Mouse (Mus musculus) activated CD4-positive, CD25-positive, alpha-beta regulatory T cell, adult 4 months (primary cell): Measurements from ENCODE around the gene Pipox. TPM values are rescaled to one million over a fixed set of nuclear protein-coding genes. Genes with fewer than 3 reads are reported as not detected.

Source experiments
- ATAC-seq: one replicate; pipeline ENCODE4 v1.8.0; 2017
- polyA plus RNA-seq, 2 experiments: library from polyadenylated mRNA; unstranded; fragments of 100-300 nt; shearing (Covaris generic); gene quantifications; one replicate each; pipeline ENCODE4 v1.2.1; 2017

Pipox gene
- polyA plus RNA-seq, 2 experiments from 2014 or later: 0.52 to 1.6 TPM

DNA sequence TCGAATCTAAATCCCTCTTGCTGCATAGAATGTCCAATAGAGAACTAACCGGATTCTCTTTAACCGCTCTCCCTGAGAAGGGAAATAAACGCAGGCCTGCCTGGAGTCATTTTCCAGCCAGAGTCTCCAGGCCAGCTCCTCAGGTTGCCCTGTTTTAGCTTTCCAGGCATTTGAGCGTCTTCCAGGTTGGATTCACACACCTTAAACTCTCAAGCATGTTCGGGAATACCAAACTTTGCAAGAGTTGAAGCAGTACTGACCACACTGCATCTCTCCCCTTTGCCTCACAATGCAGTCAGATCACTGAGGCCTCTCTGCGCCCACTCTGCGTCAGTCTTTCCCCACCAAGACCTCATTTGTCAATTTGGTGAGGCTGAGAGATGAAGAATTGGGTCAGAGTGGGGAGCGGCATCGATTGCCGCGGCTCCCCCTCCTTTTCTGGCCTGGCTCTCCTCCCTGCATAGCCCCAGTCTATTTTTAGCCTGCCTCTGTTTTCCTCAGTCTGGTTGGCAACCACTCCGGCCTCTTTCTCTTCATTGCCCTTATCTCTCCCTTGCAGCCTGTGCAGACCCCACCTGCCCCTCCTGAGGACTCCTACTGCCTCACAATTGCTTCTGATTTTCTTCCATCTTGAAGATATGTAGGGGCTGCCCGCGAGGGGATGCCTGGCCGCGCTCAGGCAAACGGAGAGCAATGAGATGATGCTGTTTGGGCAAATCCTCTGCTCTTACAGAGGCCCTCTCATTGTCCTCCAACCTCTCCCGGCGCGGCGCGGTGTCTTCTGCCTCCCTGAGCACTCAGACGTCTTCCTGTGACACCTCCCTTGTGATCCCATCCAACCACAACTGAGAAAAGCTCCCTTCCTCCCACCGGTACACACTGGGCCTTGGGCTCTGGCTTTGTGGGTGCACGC lies 17.8 kb downstream of the Pipox start:
- no peak for ATAC-seq

DNA sequence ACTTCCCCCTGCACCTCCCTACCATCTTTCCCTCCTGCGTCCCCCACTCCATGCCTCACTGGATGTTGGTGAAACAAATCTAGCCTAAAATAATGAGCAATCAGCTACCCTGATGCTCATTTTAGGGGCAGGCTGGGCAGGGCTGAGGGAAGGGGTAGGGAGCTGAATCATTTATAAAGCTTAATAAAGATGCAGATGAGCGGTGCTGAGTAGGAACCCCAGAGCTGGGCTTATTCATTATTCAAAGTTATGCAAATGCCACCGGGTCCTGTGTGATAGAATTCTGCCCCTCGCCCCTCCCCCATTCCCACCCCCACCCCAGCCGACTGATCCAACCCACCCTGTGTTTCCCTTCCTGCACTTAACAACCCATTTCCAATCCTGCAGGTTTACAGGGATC lies 18.6 kb downstream of the Pipox start:
- no peak for ATAC-seq

DNA sequence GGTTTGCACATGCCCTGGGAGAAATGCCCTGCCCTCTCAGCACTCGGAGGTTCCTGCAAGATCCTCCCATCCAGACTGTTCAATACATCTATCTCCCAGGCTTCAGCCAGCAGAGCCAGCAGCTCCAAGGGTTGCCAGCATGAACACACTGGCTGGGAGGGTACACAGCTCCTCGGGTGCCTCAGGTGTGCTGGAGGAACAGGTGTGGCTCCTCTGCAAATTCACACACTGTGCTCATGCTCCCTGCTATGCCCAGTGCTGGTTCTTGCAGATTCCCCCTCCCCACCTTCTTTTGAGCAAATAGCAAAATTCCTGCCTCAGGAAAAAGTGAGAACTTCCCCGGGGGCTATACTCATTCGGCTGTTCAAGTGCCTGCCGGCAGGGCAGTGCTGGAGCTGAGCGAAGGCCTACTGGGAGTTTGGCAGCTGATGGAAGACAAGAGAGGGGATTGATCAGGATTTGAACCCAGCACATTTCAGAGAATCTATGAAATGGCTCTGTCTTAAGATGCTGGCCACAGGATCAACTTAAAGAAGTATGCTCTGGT lies 19.1 kb downstream of the Pipox start:
- no peak for ATAC-seq

DNA sequence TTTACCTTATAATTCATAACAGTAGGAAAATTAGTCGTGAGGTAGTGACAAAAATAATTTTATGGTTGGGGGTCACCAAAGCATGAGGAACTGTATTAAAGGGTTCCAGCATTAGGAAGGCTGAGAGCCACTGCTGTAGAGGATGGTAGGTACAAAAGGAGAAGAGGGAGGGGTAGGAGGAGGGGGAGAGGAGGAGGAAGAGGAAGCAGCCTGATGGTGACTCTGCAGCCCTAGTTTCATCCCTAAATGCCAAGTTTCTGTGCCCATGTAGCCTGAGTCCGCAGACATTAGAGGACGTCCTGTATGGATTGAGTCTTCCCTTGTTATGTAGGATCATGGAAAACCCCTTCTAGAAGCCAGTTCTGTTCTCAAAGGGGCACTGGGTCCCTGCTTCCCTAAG lies 20.8 kb downstream of the Pipox start:
- ATAC-seq: no peak

DNA sequence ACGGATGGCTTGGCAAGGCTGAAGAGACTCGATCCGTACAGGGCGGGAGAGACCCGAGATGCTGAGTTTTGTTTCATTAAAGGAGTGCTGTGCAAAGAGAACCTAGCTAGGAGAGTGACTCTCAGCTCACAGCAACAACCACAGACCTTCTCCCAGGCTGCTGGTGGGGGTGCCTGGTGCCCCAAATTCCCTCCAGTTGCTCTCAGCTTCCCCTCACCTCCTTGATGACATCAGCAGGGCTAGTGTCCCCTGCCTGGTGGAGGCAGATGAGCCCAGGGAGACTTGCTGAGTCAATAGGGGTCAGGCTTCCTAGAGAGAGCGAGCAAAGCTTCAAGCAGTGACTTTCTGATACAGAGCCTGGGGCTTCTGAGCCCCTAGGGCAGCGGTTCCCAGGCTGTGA lies 21.2 kb downstream of the Pipox start:
- no peak for ATAC-seq

DNA sequence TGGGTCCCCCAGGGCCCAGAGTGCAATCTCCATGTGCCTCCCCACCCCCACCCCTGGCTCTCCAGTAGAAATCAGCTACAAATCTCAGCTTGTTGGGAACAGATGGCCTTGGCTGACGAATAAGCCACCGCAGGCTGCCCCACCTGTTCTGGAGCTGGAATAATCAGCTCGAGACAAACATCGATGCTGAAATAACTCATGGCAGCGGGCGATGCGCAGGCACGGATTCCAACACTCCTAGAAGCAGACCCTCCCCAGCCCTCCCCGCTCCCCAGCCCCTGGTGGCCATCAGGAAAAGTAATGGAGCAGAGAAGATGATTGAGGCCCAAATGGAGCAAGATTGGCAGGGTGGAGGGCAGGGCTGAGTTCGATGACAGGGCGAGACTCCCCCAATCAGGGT lies 21.7 kb downstream of the Pipox start:
- no peak for ATAC-seq

DNA sequence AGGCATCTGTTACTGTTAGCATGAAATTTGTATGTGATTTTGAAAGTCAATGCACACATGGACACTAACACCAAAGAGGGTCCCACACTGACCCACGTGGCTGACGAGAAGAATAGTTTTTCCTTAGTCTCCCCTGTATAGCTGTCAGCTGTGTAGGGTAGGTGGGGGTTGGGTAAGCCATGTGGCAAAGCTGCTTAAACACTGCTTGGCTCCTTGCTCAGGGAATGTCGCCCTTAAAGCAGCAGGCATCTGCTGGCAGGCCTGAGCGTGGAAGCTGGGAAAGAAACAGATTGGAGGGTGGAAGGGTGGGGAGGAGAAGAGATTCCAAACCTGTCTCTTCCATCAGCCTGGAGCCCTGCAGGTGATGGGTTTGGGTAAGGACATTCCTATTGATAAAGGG lies 22.5 kb downstream of the Pipox start:
- ATAC-seq: no peak

DNA sequence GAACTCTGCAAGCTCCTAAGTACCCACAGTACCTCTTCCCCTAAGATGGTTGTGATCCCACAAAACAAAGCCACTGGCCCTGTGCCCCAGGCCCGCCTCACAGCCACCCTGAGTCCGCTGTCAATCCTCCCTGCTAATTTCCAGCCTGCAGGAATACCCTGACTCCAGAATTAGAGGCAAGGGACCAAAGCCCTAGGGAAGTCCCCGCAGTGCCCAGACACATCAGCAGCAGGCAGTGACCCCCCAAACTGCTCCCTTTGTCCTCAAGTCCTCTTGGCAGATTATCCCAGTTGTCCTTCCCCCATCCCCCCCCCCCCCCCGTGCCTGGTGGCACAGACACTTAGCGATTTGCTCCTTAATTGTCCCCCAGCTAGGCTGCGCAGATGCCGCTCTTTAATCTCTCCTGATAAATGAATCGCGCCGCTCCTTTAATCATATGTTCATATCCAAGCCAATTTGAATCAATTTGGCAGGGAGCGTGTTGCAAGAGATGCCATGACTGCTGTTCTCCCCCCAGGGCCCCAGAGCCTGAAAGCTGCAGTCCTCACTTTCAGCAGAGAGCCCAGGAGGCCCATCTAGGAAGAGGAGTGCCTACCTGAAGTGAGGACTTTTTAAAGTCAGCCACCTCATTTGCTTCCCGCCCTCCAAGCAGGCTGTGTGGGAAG lies 26.3 kb downstream of the Pipox start:
- ATAC-seq: no peak

DNA sequence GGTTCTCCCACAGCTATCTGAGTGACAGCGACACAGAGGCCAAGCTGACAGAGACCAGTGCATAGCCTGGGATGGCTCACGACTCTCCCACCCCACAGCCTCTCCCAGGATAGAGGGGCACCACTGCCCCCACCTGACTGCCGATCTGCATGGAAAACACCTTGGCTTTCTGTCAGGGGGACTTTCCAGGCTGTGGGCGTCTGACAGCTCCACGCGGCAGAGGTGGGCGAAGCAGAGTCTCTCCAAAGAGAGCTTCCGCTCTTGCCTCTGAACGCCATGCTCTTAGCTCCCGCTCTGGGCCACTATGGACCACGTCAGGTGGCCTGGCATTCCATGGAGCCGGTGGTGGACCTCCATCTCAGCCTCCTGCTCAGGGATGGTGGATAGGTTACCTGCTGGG lies 29.1 kb downstream of the Pipox start:
- ATAC-seq: no peak

DNA sequence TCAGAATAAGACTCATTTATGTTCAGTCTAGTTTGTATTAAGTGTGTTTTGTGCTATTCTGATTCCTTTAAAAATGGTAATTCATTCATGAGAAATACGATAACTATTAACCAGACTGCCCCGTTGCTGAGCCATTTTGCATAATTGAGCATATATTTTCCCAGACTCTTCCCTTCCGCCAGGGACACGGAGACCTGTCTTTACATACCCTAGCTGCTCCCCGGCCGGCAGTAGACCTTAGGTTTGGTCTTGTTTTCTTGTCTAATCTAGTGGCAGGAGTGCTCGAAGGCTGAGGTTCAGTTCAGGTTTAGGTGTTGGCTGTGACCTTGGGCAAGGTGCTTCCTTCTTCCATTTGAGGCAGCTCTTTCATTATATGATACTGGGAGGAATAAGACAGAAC lies 31.0 kb downstream of the Pipox start:
- ATAC-seq: no peak

DNA sequence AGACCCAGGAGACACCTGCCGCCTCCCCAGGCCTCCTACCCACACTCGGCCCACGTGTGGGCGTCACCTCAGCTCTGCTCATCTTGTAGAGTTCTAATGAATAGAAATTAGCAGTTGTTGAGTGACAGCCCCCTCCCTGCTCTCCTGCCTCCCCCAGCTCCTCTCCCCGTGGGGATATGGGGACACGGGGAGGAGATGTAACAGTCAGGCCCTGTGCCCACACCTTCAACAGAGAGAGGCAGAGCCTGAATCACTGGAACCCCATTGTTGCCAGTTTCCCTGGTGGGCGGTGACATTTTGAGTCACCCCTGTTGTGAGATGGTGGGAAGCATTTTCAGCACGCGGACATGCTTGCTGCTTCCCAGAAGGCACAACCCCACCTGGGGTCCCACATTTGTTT lies 32.9 kb downstream of the Pipox start:
- no peak for ATAC-seq

DNA sequence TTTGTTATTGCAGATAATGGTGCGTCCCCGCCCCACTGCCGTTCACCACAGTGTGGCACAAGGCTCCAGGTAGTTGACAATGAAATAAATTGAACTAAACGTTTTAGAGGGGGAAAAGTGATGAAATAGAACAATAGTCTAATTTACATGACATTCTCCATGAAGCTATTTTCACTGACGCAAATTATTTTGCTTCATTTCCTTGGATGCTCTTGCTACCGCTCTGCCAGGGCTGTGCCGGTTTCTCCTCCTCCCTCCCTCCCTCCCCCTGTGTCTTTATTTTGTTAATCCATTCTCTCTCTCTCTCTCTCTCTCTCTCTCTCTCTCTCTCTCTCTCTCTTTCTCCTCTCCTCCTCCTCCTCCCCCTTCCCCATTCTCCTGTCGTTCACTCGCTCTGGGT lies 35.3 kb downstream of the Pipox start:
- no peak for ATAC-seq

DNA sequence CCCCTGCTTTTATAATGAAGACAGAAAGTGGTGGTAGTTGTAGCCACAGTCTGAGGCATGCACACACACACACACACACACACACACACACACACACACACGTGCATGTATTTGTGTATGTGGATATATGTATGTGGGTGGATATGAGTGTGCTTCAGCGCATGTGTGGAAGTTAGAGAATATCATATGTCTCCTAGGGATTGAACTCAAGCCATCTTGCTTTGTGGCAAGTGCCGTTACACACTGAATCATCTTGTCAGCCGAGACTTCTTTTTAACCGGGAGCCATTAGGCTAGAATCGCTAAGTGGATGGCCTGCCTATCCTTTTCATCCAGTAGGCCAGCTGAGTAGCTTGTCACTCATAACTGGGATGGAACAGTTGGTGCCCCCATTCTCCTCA lies 36.8 kb downstream of the Pipox start:
- no peak for ATAC-seq

DNA sequence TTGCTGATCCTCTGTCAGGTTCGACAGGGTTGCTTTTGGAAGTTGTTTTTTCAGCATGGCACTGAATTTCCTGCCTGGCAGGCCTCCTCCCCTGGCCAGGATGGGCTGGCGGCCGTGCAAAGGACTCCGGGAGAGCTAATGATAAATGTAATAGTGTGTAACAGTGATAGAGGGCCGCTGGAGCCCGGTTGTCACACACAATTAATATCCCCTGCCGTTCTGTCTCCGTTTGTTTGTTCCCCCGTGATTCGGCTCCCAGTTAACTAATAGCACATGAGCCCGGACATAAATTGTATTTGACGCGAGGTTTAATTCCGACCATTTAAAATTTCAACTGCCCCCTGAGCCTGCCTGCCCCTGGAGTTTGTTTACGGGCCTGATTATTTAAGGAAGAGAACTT lies 38.5 kb downstream of the Pipox start:
- ATAC-seq: no peak

DNA sequence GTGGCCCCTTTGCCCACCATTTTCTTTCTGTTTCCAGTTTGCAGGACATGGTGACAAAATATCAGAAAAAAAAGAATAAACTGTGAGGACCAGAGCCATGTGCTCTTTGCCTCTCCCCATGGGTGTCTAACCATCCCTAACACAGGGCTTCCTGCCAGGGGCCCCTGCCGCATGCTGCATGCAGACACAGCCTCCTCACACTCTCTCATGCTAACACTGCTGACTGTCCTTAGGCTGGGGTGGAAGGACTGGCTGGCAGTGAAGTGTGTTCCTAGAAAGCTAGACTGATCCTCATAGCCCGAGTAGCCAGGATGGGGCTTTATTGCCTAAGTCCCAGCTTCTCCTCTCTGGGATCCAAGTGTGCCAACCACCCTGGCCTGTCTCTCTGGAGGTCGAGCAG lies 39.3 kb downstream of the Pipox start:
- ATAC-seq: no peak

DNA sequence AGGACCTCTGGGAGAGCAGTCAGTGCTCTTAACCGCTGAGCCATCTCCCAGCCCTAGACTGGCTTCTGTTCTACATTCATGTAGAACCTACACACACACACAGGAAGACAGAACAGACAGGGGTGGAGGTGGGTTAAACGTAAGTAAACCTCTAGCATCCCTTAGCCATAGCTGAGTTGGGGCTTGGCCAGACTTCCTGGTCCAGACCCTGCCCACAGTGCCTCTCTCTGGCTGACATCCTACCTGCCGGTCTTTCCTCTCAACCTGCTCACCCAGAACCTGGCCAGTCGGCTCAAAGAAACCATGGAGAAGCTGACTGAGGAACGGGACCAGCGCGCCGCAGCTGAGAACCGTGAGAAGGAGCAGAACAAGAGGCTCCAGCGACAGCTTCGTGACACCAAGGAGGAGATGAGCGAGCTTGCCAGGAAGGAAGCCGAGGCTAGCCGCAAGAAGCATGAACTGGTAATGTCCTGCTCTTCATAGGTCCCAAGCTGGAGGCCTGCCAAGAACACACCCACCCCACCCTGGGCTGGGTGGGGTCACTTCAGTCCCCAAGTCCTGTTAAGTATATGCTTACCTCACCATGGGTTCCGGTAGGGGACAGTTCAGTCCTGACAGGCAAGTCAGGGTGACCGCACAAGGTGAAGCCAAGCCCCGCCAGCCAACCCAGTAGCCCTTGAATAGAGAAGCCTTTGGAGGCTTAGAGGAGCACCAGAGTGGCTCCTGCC lies 40.8 kb downstream of the Pipox start:
- ATAC-seq: no peak

DNA sequence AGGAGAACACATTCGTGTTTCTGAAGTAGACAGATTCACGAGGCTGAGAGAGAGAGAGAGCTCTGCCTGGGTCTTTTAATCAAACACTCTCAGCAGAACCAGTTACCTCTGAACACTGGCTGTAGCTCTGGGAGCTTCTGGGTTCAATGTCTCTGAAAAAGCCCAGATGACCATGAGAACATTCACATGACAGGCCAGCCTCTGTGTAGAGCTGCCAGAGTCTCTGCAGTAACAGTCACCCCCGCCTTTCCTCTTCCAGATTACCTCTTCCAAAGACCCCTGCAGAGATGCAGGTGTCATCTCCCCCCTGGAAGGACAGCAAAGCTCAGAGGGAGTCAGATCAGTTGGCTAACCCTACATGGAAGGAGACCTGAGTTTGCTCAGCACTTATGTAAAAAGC lies 41.7 kb downstream of the Pipox start:
- ATAC-seq: no peak

DNA sequence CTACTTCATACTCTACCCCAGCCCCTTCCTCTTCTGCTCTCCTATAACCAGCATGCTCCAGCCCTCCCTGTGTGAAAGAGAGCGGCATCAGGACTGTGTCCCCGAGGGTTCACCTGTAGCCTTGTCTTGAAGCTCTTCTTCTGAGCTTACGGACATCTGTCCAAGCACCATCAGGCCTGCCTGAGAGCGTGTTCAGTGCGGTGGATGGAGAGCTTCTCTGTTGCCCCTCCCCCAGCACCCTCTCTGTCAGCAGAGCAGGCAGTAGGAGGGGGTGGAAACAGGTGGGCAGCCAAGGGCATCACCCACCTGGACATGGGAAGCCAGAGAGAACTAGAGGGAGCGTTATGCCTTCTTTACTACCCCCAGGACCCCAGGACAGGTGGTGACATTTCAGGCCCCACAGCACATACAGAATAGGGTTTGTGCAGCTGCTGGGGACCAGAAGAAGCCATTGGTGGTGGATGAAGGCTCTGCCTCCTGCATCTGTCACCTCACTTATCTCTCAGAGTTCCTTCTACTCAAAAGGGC lies 42.3 kb downstream of the Pipox start:
- no peak for ATAC-seq

DNA sequence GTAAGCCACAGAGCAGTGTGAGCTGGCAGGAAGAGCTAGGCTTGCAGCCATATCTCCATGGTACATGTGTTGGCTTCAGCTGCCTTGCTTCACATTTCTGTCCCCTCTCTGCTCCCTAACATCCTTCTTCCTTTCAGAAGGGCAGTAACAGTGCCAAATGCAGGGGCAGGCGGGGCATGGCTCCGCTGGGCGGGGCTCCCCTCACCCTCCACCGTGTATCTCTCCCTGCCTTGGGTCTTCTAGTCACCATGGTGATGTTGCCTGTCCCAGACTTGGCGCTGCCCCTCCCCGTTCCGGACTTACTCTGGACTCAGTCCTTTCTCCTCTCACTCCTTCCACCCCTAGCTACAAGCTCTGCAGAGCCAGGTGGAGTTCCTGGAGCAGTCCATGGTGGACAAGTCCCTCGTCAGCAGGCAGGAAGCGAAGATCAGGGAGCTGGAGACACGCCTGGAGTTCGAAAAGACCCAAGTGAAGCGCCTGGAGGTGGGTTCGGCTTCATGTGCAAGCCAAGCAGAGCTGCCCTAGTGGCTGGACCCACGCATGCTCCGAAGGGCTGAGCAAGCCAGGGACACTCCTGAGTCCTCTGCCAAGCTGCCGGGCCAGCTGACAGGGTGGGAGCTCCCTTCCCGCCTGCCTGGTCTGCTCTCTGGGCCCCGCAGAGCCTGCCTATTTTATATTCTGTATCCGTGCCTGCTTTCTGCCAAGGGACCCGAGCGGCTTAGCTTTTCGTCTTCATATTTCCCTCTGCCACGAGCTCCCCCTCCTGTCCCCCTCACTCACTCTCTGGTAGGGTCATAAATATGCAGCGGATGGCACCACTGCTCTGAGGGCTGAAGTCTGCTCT lies 43.3 kb downstream of the Pipox start:
- ATAC-seq: no peak

DNA sequence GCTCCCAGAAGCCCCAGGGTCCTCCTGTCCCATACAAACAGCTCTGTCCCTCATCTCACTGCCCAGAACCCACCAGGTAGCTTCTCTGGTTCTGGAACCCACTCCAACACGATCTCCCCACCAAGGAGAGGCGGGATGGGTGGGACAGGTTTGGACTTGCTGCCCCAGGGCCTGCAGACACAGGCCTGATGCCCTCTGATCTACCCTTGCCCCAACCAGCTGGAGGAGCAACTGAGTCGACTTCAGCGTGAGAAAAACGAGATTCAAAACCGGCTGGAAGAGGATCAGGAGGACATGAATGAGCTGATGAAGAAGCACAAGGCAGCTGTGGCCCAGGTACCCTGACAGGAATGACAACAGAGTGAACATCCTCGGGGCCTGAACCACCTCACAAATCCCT lies 44.7 kb downstream of the Pipox start:
- no peak for ATAC-seq

DNA sequence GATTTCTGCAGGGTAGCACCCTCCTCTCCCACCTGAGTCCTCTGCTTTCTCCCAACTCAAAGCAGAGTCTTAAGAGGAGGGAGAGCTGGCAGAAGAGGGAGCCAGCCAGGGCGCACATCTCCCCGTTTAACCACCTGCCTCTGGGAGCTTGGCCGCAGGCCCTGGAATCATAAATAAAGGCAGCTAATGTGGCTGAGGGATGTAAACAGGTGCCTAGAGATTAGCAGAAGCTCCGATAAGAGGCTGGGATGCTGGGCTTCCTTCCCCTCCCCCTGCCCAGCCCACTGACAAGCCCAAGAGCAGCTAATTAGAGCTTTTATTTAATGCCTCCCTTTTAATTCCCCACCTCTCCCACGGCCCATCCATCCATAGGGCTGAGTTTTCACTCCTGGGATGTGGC lies 45.8 kb downstream of the Pipox start:
- no peak for ATAC-seq

DNA sequence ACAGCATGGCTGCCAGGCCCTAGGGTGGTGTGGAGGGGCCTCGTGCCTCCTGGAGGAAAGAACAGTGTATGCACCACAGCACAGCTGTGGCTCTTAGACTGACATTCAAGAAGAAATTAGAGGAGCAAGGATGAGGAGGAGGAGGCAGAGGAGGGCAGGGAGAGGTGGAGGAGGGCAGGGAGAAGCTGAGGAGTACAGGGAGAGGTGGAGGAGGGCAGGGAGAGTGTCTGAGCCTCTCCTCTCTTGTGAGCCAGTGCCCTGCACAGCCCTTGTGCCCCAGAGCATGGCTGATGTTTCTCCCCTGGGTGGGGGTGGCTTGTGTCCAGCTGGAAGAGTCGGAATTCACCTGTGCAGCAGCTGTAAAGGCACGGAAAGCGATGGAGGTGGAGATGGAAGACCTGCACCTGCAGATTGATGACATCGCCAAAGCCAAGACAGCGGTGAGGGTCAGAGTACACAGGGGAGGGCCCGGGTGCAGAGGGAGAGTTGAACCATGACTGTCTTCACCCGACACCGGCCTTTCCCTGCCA lies 46.2 kb downstream of the Pipox start:
- no peak for ATAC-seq
